Mouse (Mus musculus) myocyte (in vitro differentiated cells): ENCODE measurements at regions not wholly inside any gene's neighbourhood (a gene's known extent, or its start where the extent isn't known, plus 50 kb on each side); places are given as distances from the start of the nearest gene placed in this dataset.

Source experiments
- CEBPB ChIP-seq: IDR thresholded peaks from 2 replicates; pipeline ENCODE4 v1.6.1; 2011; ENCODE audit warnings: mild to moderate bottlenecking, moderate library complexity; ENCODE audit not compliant: poor library complexity, insufficient read depth, severe bottlenecking
- E2F4 ChIP-seq: IDR thresholded peaks from one replicate; pipeline ENCODE4 v1.6.1; 2011; ENCODE audit warnings: mild to moderate bottlenecking, control low read depth, moderate library complexity; ENCODE audit not compliant: insufficient read depth
- MAX ChIP-seq: IDR thresholded peaks from one replicate; pipeline ENCODE4 v1.6.1; 2011; ENCODE audit warnings: low read depth, mild to moderate bottlenecking, control low read depth
- MYOD1 ChIP-seq, 3 experiments: IDR thresholded peaks; one replicate each; pipeline ENCODE4 v1.6.1; 2011; ENCODE audit warnings: control low read depth in 2 of 3, low read depth in 2 of 3, mild to moderate bottlenecking in 2 of 3, moderate library complexity in 1 of 3; ENCODE audit not compliant: insufficient read length in 2 of 3, control insufficient read depth in 1 of 3
- POLR2A ChIP-seq: IDR thresholded peaks from one replicate; pipeline ENCODE4 v1.6.1; 2011; ENCODE audit warnings: low read depth, mild to moderate bottlenecking, control low read depth, moderate library complexity; ENCODE audit not compliant: insufficient read length
- POLR2AphosphoS2 ChIP-seq: IDR thresholded peaks from one replicate; pipeline ENCODE4 v1.6.1; 2011; ENCODE audit warnings: low read depth, control low read depth; ENCODE audit not compliant: insufficient read length
- TCF12 ChIP-seq: IDR thresholded peaks from one replicate; pipeline ENCODE4 v1.6.1; 2011; ENCODE audit warnings: mild to moderate bottlenecking, control low read depth; ENCODE audit not compliant: poor library complexity, insufficient read depth, severe bottlenecking
- USF1 ChIP-seq: IDR thresholded peaks from one replicate; pipeline ENCODE4 v1.6.1; 2011; ENCODE audit warnings: low read depth, mild to moderate bottlenecking, control low read depth, moderate library complexity

DNA sequence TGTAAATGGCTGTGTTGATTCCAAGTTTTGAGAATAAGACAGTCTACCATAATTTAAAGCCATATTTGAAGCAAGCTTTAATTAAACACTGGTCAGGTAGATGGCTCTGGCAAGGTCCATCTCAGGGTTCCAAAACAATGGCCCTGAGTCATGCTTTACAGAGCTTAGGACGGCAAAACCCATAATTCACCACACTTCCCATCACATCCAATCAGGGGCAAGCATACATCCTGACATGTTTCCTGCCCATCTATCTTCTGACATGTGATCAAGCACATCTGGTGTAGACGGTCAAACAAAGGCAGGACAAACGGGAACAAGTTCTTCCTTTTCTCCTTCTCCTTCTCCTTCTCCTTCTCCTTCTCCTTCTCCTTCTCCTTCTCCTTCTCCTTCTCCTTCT lies 101.5 kb downstream of the Zfp706 start:
- TF ChIP-seq CEBPB (no peak), POLR2A (no peak), MYOD1 (IDR thresholded peaks at IDR 0.05; ENCODE audit: control insufficient read depth in 1 of 3, insufficient read length in 2 of 3, low read depth in 2 of 3) (no peak), E2F4 (no peak), TCF12 (no peak), USF1 (no peak), MAX (no peak), POLR2AphosphoS2 (no peak)
